Mouse (Mus musculus): ENCODE results near the gene Alg14. TPM values are rescaled to one million over a fixed set of nuclear protein-coding genes. Genes with fewer than 3 reads are reported as not detected.

Gene Alg14
- polyA plus RNA-seq, 1 experiment = 4.2 TPM

GRCm38 (mm10) chr3:121395588-121396295, 104.2 kb downstream of the Alg14 start:
- no peak for TF ChIP-seq GATA1 (IDR thresholded peaks at IDR 0.05; ENCODE audit: low read length)

- TF ChIP-seq GATA1 (IDR thresholded peaks at IDR 0.05; ENCODE audit: low read length) = no peak
These were observed 105.0 kb downstream of the Alg14 start for GRCm38 (mm10) chr3:121396561-121396960.

DNA sequence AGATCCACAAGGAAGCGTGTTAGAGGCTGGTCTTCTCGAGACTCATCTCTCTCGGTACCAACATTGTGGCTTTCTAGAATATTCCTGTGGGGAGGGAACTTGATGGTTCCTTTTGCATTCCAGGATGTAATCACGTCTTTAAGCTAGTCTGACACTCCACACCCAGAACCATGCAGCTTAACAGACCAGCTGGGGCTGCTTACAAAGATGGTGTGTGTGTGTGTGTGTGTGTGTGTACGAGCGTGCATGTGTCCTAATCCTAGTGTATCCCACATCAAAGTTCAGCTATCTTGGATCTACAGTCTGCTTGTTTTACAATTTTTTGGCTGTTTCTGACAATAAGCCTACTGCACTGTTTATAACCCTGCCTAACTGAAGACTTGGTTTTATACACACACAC, 105.4 kb downstream of the Alg14 start:
- no peak for TF ChIP-seq GATA1 (IDR thresholded peaks at IDR 0.05; ENCODE audit: low read length)

DNA sequence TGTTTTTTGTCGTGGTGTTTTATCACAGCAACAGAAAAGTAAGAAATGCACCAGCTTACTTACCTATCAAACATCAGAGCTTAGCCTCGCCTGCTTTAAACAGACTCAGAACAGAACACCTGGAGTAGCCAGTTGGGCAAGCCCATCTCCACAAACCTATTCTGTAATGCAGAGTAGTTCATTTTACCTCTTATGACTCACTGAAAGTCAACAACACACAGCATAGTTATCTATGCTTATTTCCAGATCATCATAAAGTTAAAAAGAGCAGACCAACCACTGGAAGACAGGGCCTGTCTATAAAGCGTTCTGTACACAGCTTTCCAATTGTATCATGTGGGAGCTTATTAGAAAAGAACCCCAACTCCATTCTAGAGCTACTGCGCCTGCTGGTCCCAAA, 109.8 kb downstream of the Alg14 start:
- no peak for TF ChIP-seq GATA1 (IDR thresholded peaks at IDR 0.05; ENCODE audit: low read length)

GRCm38 (mm10) chr3:121402096-121402495, 110.5 kb downstream of the Alg14 start:
- TF ChIP-seq GATA1 (IDR thresholded peaks at IDR 0.05; ENCODE audit: low read length) = no peak

DNA sequence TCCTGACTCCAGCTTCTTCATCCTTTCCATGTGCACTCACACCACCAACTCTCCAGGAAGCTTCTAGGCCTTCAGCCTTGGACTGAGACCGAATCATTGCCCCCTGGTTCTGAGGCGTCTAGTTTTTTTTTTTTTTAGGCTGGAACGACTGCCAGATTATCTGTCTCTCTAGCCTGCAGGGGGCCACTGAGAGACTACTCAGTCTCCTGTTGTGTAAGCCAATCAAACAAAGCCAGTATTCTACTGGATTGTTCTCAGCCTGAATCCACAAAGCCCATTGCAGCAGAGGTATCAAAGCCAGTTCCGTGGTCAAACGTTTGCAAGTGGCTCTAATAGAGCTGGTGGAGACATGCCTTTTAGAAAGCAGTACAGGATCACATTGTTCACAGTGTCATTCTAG, 111.9 kb downstream of the Alg14 start:
- no peak for TF ChIP-seq GATA1 (IDR thresholded peaks at IDR 0.05; ENCODE audit: low read length)

DNA sequence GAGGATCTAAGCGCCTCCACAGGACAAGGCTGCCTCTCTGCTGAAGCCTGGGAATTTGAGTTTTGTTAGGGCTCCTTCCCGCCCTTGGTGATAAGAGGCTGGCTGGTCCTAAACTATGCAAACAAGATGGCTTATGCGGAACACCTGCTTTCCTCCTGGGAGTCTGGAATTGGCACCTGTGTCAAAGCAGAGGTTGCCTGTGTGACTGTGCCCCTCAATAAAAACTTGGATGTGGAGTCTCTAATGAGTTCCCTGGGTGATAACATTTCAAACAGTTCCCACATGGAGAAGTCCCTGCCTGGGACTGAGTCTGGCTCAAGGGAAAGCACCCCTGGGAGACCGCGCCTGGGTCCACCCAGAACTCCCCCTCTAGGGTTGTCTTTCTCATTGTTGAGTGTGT, 113.5 kb downstream of the Alg14 start:
- TF ChIP-seq GATA1 (IDR thresholded peaks at IDR 0.05; ENCODE audit: low read length) = no peak

GRCm38 (mm10) chr3:121407417-121407816, 115.8 kb downstream of the Alg14 start:
- TF ChIP-seq GATA1 (IDR thresholded peaks at IDR 0.05; ENCODE audit: low read length) = no peak

DNA sequence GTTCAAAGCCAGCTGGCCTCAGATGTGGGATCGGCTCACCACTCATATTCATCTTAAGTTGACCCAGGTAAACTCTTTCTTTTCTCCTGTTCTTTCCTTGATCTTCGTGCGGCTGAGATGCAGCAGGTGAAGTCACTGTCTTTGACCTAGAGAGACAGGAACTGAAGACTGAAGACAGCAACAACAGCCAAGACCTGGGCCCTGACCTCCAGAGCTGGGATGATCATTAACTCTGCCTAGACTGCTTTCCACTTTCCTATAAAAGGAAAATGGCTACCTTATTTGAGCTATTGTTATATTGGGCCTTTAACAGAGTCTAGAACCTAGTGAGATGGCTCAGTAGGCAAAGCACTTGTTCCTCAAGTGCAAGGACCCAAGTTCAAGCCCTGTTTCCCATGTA, 116.8 kb downstream of the Alg14 start:
- TF ChIP-seq GATA1 (IDR thresholded peaks at IDR 0.05; ENCODE audit: low read length) = no peak

DNA sequence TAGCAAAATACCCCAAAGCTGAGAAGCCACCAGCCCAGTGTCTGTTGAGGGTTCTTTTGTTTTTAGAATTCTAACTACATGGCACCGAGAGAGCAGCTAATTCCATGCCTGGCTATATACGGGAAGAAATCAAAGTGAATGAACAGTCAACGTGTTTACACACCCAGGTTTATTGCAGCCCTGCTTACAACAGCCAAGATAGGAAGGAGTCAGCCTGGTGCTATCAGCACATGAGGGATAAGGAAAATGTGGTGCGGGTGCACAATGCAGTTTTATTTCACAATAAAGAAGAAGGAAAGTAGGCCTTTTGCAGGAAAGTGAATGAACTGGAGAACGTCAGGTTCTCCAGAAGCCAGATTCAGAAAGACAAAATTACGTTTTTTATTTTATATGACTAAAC, 119.9 kb downstream of the Alg14 start:
- no peak for TF ChIP-seq GATA1 (IDR thresholded peaks at IDR 0.05; ENCODE audit: low read length)

Other genes with a start within 250 kb of the Alg14 start
- gene Rwdd3, start 120.1 kb upstream of the Alg14 start, polyA plus RNA-seq (2012) = 0.60 and 0.78 TPM in 2 replicates
- 11.4 and 16.8 TPM in 2 replicates for gene Tmem56, start 8.7 kb upstream of the Alg14 start, polyA plus RNA-seq (2012)
- not detected in 2 replicates for gene Cnn3, start 134.7 kb downstream of the Alg14 start, polyA plus RNA-seq (2012)
- gene Slc44a3, start 240.6 kb downstream of the Alg14 start, polyA plus RNA-seq (2012) = not detected in 2 replicates